9 mouse cellular contexts compared by ENCODE assay signal in genomic region chr10:60418137-60418536, GRCm38 (mm10). TPM values are rescaled to one million over a fixed set of nuclear protein-coding genes. Genes with fewer than 3 reads are reported as not detected.
DNase-seq lines count a peak whose midpoint lies in the region; ATAC-seq and TF ChIP-seq lines count a peak whose summit lies in the region.
"Had no signal": no experiment of that assay in that cellular context is flagged by ENCODE, and none has a peak within 500 bp of the region (broad histone marks: within the 10 kb centered on the region; RNA-seq: fewer than 3 reads in every experiment).

No protein-coding gene starts in this region.

- H3K4me2 ChIP-seq in intestine, postnatal 0 days (replicated peaks; ENCODE audit: low read depth), result no peak overlapping the region
- no peak overlapping the region for H3K4me2 ChIP-seq in intestine, embryonic 16.5 days (ENCODE audit: low read depth, low read length)
- H3K4me2 ChIP-seq in forebrain, embryonic 14.5 days (ENCODE audit: low read length), result no peak overlapping the region
- no peak overlapping the region for H3K4me2 ChIP-seq in hindbrain, postnatal 0 days (ENCODE audit: low read depth, low read length)
- no peak overlapping the region for H3K4me2 ChIP-seq in neural tube, embryonic 13.5 days

- TF ChIP-seq CTCF in intestine, postnatal 0 days (IDR thresholded peaks at IDR 0.05; ENCODE audit: low read depth), result peak; percentile 88
- peak; percentile 89 for TF ChIP-seq CTCF in hindbrain, postnatal 0 days (IDR thresholded peaks at IDR 0.05; ENCODE audit: low read depth)

- H3K9ac ChIP-seq in intestine, postnatal 0 days (ENCODE audit: low read depth, low read length), result no peak overlapping the region
- no peak overlapping the region for H3K9ac ChIP-seq in intestine, embryonic 16.5 days (ENCODE audit: low read depth, low read length)
- no peak overlapping the region for H3K9ac ChIP-seq in forebrain, embryonic 14.5 days (ENCODE audit: low read length)
- no peak overlapping the region for H3K9ac ChIP-seq in hindbrain, postnatal 0 days (replicated peaks; ENCODE audit: low read length)
- no peak overlapping the region for H3K9ac ChIP-seq in neural tube, embryonic 13.5 days

- no peak for ATAC-seq in intestine, postnatal 0 days
- no peak for ATAC-seq in intestine, embryonic 16.5 days
- peak; percentile 40 for ATAC-seq in forebrain, embryonic 14.5 days
- ATAC-seq in hindbrain, postnatal 0 days, result peak; percentile 59
- ATAC-seq in neural tube, embryonic 13.5 days (ENCODE audit: low read depth), result peak; percentile 19; the same call in 1 of the 2 replicates

- DNase-seq in c-Kit-positive CD71-positive TER-119-negative erythroid progenitor cells, embryonic 14.5 days (ENCODE audit: low read depth), result peak; percentile 28
- DNase-seq in forebrain, embryonic 14.5 days (ENCODE audit: low spot score), result peak; percentile 86
- peak; percentile 83 for DNase-seq in hindbrain, postnatal 0 days (ENCODE audit: low spot score)
- peak; percentile 80 for DNase-seq in left cerebral cortex, postnatal 4 days
- peak; percentile 89 for DNase-seq in testis, postnatal 10 days (ENCODE audit: low spot score)

- intact Hi-C loops in left cerebral cortex, postnatal 4 days (cut with DNase I), result no loop called here

- H3K36me3 ChIP-seq in intestine, postnatal 0 days (ENCODE audit: control insufficient read depth, insufficient read depth), result no peaks in the 10 kb centered on the region
- H3K36me3 ChIP-seq in intestine, embryonic 16.5 days (ENCODE audit: control insufficient read depth, insufficient read depth, low read length), result no peaks in the 10 kb centered on the region
- no peaks in the 10 kb centered on the region for H3K36me3 ChIP-seq in forebrain, embryonic 14.5 days (ENCODE audit: control insufficient read depth, insufficient read depth, low read length)
- H3K36me3 ChIP-seq in hindbrain, postnatal 0 days (ENCODE audit: insufficient read depth, low read length), result no peaks in the 10 kb centered on the region
- no peaks in the 10 kb centered on the region for H3K36me3 ChIP-seq in neural tube, embryonic 13.5 days

- H3K4me3 ChIP-seq in intestine, postnatal 0 days (ENCODE audit: low read depth, low read length), result no peak overlapping the region
- H3K4me3 ChIP-seq in intestine, embryonic 16.5 days (ENCODE audit: low read length), result no peak overlapping the region
- no peak overlapping the region for H3K4me3 ChIP-seq in forebrain, embryonic 14.5 days (ENCODE audit: low read depth, low read length)
- no peak overlapping the region for H3K4me3 ChIP-seq in hindbrain, postnatal 0 days (ENCODE audit: low read length)
- no peak overlapping the region for H3K4me3 ChIP-seq in neural tube, embryonic 13.5 days
- H3K4me3 ChIP-seq: myocyte had no signal

- no peaks in the 10 kb centered on the region for H3K4me1 ChIP-seq in intestine, postnatal 0 days (replicated peaks; ENCODE audit: control insufficient read depth, insufficient read depth, low read length)
- H3K4me1 ChIP-seq in intestine, embryonic 16.5 days (ENCODE audit: control insufficient read depth, insufficient read depth, low read length), result no peaks in the 10 kb centered on the region
- no peaks in the 10 kb centered on the region for H3K4me1 ChIP-seq in forebrain, embryonic 14.5 days (ENCODE audit: control insufficient read depth, insufficient read depth, low read length)
- no peaks in the 10 kb centered on the region for H3K4me1 ChIP-seq in hindbrain, postnatal 0 days (ENCODE audit: insufficient read depth, low read length)
- H3K4me1 ChIP-seq in neural tube, embryonic 13.5 days (replicated peaks), result 0 out of 2 replicates have a peak, but pooled peaks cover 5% of the 10 kb centered on the region

- H3K9me3 ChIP-seq in intestine, postnatal 0 days (ENCODE audit: control insufficient read depth), result no peaks in the 10 kb centered on the region
- no peaks in the 10 kb centered on the region for H3K9me3 ChIP-seq in intestine, embryonic 16.5 days (ENCODE audit: control insufficient read depth, low read length)
- H3K9me3 ChIP-seq in forebrain, embryonic 14.5 days (replicated peaks; ENCODE audit: control insufficient read depth, low read length), result no peaks in the 10 kb centered on the region
- H3K9me3 ChIP-seq in hindbrain, postnatal 0 days (ENCODE audit: low read length), result no peaks in the 10 kb centered on the region
- H3K9me3 ChIP-seq in neural tube, embryonic 13.5 days, result no peaks in the 10 kb centered on the region

- WGBS in intestine, postnatal 0 days, result 12% methylated on average over 3 of the region's 3 CpGs
- 7% methylated on average over 3 of the region's 3 CpGs for WGBS in intestine, embryonic 16.5 days
- WGBS in forebrain, embryonic 14.5 days, result 19% methylated on average over 3 of the region's 3 CpGs
- 15% methylated on average over 3 of the region's 3 CpGs for whole genome bisulfite sequencing in hindbrain, postnatal 0 days
- 20% methylated on average over 2 of the region's 3 CpGs for WGBS in neural tube, embryonic 13.5 days

- no peaks in the 10 kb centered on the region for H3K27me3 ChIP-seq in intestine, postnatal 0 days (replicated peaks; ENCODE audit: control insufficient read depth, insufficient read depth, low read length)
- H3K27me3 ChIP-seq in intestine, embryonic 16.5 days (replicated peaks; ENCODE audit: control insufficient read depth, insufficient read depth, low read length), result no peaks in the 10 kb centered on the region
- H3K27me3 ChIP-seq in forebrain, embryonic 14.5 days (replicated peaks; ENCODE audit: control insufficient read depth, insufficient read depth, low read length), result no peaks in the 10 kb centered on the region
- no peaks in the 10 kb centered on the region for H3K27me3 ChIP-seq in hindbrain, postnatal 0 days (ENCODE audit: insufficient read depth, low read length)
- H3K27me3 ChIP-seq in neural tube, embryonic 13.5 days, result no peaks in the 10 kb centered on the region; the same call in 1 of the 2 replicates

- no peak overlapping the region for H3K27ac ChIP-seq in intestine, postnatal 0 days (ENCODE audit: low read depth, low read length)
- H3K27ac ChIP-seq in intestine, embryonic 16.5 days (ENCODE audit: low read length), result no peak overlapping the region
- H3K27ac ChIP-seq in forebrain, embryonic 14.5 days (ENCODE audit: low read depth, low read length), result no peak overlapping the region
- H3K27ac ChIP-seq in hindbrain, postnatal 0 days, result no peak overlapping the region
- H3K27ac ChIP-seq in neural tube, embryonic 13.5 days (replicated peaks), result no peak overlapping the region

RNA-seq across cellular contexts. Expression of gene Gm17455, which starts 18.6 kb away (rescaled TPM):
- 0.65 and 1.1 TPM in 2 replicates for polyA plus RNA-seq in intestine, postnatal 0 days (2015; fragmentation: Nextera tagmentation; extraction: Ambion mirVana)
- 0.72 and 1.0 TPM in 2 replicates for polyA plus RNA-seq in intestine, embryonic 16.5 days (2015; fragmentation: Nextera tagmentation; extraction: Ambion mirVana)
- polyA plus RNA-seq in forebrain, embryonic 14.5 days (2014; fragmentation: Nextera tagmentation; extraction: Ambion mirVana), result 5.8 and 6.9 TPM in 2 replicates
- total RNA-seq in hindbrain, postnatal 0 days (2014; rRNA removed), result 2.4 and 19.4 TPM in 2 replicates
- polyA plus RNA-seq in hindbrain, postnatal 0 days (2015; fragmentation: Nextera tagmentation; extraction: Ambion mirVana), result 8.9 and 12.4 TPM in 2 replicates
- total RNA-seq in left cerebral cortex, postnatal 4 days (2021), result 1 to 10 TPM; 1.2 to 2.1 TPM
- polyA plus RNA-seq in neural tube, embryonic 13.5 days (2015; fragmentation: Nextera tagmentation; extraction: Ambion mirVana), result 4.9 and 12.3 TPM in 2 replicates

Comparison
In these comparisons a context has a peak if more than half of its experiments do, and no peak if none do; other contexts are left out.
1. ATAC-seq: peak in forebrain, embryonic 14.5 days (single experiment), hindbrain, postnatal 0 days (single experiment) and neural tube, embryonic 13.5 days (single experiment); none in intestine, postnatal 0 days (single experiment) and intestine, embryonic 16.5 days (single experiment).
2. DNase-seq: peak in every context shown above with its lines; median percentile 89 in testis, postnatal 10 days; 86 in forebrain, embryonic 14.5 days; 83 in hindbrain, postnatal 0 days; 80 in left cerebral cortex, postnatal 4 days; 28 in c-Kit-positive CD71-positive TER-119-negative erythroid progenitor cells, embryonic 14.5 days.